Mouse (Mus musculus) kidney, postnatal 4 days (tissue): ENCODE results near the gene Nelfe.
"Not testable (repeated sequence)": the region's sequence is repeated elsewhere in the genome, so short reads cannot be mapped to it uniquely, and the experiment has no call there.

Source experiments
- DNase-seq, 2 experiments: peaks; one replicate each; pipeline ENCODE4 v3.0.0; 2021; ENCODE audit warnings: mixed read lengths in 2 of 2

The Nelfe gene

DNA sequence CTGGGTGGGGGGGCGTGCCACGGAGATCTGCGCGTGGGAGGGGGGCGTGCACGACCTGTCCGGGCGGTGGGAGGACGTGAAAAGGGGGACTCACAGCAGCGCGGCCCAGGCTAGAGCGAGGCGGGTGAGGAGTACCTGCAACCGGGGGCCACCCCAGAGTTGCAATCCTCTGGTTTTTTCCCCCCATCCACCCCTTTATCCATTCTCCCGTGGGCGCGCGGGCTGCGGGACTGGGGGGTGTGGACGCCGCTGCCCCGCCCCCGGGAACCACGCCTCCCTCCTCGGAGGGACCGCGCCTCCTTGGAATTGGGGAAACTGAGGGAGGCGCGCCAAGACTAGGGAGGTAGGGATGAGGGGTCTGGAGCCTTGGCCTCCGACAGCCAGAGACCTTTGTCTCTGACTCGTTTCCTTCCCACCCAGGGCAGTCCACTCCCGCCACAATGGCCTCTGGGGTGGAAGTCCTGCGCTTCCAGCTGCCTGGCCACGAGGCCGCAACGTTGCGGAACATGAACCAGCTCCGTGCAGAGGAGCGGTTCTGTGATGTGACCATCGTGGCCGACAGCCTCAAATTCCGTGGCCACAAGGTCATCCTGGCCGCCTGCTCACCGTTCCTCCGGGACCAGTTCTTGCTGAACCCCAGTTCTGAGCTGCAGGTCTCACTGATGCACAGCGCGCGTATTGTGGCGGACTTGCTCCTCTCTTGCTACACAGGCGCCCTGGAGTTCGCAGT, 44.8 kb downstream of the Nelfe start:
- DNase-seq: peak; percentile 70 to 75

- no peak for DNase-seq
Observed at GRCm38 (mm10) chr17:34895724-34896123, 45.5 kb downstream of the Nelfe start.

DNA sequence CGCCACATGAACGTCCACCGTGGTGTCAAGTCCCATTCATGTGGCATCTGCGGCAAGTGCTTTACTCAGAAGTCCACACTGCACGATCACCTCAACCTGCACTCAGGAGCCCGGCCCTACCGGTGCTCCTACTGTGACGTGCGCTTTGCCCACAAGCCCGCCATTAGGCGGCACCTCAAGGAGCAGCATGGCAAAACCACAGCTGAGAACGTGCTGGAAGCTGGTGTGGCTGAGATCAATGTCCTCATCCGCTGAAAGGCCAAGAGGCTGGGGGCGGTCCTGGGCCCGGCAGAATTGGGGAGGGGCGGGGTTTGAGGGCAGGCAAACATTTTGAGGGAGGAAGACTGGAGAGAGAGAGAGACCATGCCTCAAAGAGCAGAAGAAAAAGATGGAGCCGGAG, 46.2 kb downstream of the Nelfe start:
- peak; percentile 26 to 38 for DNase-seq

GRCm38 (mm10) chr17:34897373-34898159, 47.4 kb downstream of the Nelfe start:
- peak; percentile 50 to 65 for DNase-seq

- DNase-seq: peak; percentile 83 to 91
Observed at GRCm38 (mm10) chr17:34898160-34898586, 48.0 kb downstream of the Nelfe start, which contains the start of the genes C2 and Ehmt2. TSS of gene C2 (minus strand) at chr17:34898265. TSS of gene Ehmt2 (plus strand) at chr17:34898469.

DNA sequence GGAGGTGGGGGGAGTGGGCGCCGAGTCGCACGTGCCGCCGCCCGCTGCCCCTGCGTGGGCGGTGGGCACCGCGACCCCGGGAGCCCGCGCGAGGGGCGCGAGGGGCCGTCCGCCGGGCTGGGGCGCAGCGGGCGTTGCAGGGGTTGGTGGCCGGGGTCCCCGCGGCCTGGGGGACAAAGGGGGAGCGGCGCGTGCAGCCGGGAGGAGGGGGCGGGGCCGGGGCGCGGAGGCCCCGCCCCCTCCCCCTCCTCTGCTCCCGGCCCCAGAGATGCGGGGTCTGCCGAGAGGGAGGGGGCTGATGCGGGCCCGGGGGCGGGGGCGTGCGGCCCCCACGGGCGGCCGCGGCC, 48.5 kb downstream of the Nelfe start:
- peak; percentile 62 to 72 for DNase-seq

- DNase-seq: peak; percentile 61 to 73
Observed at GRCm38 (mm10) chr17:34899053-34899889, 49.1 kb downstream of the Nelfe start.

DNA sequence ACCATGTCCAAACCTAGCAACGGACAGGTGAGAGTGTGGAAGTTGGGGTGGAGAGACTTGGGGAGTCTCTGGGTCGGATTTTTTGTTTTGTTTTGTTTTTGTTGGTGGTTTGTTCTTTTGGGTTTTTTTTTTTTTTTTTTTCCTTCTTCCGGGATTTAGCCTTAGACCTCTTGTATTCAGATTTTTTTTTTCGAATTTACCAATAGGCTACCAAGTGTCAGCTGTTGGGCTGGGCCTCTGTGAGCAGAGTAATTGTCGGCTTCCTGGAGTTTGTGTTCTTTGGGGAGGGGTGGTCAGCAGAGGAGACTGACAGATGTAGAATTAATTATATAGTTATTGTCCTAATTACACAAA, 49.7 kb downstream of the Nelfe start:
- peak; percentile 35 to 55 for DNase-seq

DNA sequence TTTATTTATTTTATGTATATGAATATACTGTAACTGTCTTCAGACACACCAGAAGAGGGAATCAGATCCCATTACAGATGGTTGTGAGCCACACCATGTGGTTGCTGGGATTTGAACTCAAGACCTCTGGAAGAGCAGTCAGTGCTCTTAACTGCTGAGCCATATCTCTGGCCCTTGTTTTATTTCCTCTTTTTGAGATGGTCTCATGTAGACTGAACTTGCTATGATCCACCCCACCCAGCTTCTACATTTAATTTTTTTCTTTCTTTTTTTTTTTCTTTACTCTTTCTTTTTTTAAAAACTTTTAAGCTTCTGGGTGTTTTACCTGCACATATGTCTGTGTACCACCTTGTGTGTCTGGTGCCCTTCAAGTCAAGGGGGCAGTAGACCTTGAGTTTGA, 50.6 kb downstream of the Nelfe start:
- not testable (repeated sequence) for DNase-seq

DNA sequence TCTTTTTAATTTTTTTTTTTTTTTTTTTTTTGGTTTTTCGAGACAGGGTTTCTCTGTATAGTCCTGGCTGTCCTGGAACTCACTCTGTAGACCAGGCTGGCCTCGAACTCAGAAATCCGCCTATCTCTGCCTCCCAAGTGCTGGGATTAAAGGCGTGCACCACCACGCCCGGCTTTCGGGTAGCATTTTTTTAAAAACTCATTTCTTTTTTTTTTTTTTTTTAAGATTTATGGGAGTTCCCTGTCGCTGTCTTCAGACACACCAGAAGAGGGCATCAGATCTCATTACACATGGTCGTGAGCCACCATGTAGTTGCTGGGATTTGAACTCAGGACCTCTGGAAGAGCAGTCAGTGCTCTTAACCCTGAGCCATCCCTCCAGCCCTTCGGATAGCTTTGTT, 51.8 kb downstream of the Nelfe start:
- DNase-seq: not testable (repeated sequence)

DNA sequence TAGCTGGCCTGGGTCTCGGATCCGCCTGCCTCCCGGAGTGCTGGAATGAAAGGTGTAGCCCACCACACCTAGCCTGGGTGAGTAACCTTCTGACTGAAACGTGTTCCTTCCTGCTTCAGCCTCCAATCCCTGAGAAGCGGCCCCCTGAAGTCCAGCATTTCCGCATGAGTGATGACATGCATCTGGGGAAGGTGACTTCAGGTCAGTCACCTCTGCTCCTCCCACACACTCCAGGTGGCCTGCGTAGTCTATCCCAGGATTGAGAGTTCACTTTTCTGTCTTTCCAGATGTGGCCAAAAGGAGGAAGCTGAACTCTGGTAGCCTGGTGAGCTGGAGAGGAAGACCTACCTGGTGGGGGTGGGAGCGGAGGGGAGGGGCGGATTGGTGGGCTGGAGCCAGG, 52.7 kb downstream of the Nelfe start:
- DNase-seq: no peak
